Mouse (Mus musculus) ES-CJ7 (cell line): ENCODE results near the gene Zbtb38.

Experiments used
- DNase-seq: peaks from one replicate; pipeline ENCODE4 v3.0.0; 2011; ENCODE audit warnings: low read depth, low spot score

Gene Zbtb38

GRCm38 (mm10) chr9:96639451-96639850 lies 113.2 kb downstream of the Zbtb38 start:
- no peak for DNase-seq

- DNase-seq, result no peak
Measured at GRCm38 (mm10) chr9:96638508-96638907, 114.1 kb downstream of the Zbtb38 start.

GRCm38 (mm10) chr9:96637157-96637548 lies 115.5 kb downstream of the Zbtb38 start:
- no peak for DNase-seq

GRCm38 (mm10) chr9:96636423-96637156 lies 116.0 kb downstream of the Zbtb38 start:
- DNase-seq, result no peak

- DNase-seq, result no peak
Measured at GRCm38 (mm10) chr9:96635899-96636298, 116.7 kb downstream of the Zbtb38 start.

GRCm38 (mm10) chr9:96635176-96635575 lies 117.5 kb downstream of the Zbtb38 start:
- no peak for DNase-seq

- no peak for DNase-seq
Measured at GRCm38 (mm10) chr9:96633771-96634170, 118.9 kb downstream of the Zbtb38 start.
